Mouse (Mus musculus) bone marrow, adult 2 months (tissue): ENCODE results near the gene Invs.

Source experiments
- CTCF ChIP-seq: fragments of 200-500 bp; IDR thresholded peaks from 2 replicates; pipeline ENCODE4 v1.5.1; 2011; ENCODE audit warnings: low read length, control low read depth; ENCODE audit not compliant: control insufficient read depth, insufficient read depth
- POLR2A ChIP-seq: fragments of 200-500 bp; IDR thresholded peaks from 2 replicates; pipeline ENCODE4 v1.6.1; 2011; ENCODE audit warnings: low read depth, mild to moderate bottlenecking, control low read depth, low read length, borderline replicate concordance; ENCODE audit not compliant: control insufficient read depth

- TF ChIP-seq CTCF (no peak), POLR2A (no peak)
Measured at GRCm38 (mm10) chr4:48236721-48237120, 42.8 kb upstream of the Invs start.
